Mouse (Mus musculus) liver, adult 2 months (tissue): ENCODE measurements around the gene Adamtsl2. TPM values are rescaled to one million over a fixed set of nuclear protein-coding genes. Genes with fewer than 3 reads are reported as not detected.

ENCODE experiments used
- DNase-seq: peaks from one replicate; pipeline ENCODE4 v3.0.0-alpha.2; 2011; ENCODE audit warnings: low read depth, low spot score; ENCODE audit errors: extremely low read depth
- H3K27ac ChIP-seq: fragments of 200-500 bp; replicated peaks from 2 replicates; pipeline ENCODE4 v1.5.1; 2012; ENCODE audit warnings: low read depth, mild to moderate bottlenecking, control low read depth, inconsistent platforms, low read length; ENCODE audit not compliant: insufficient read depth
- H3K27me3 ChIP-seq: fragments of 200-500 bp; 2 replicates; pipeline ENCODE4 v1.6.1; 2012; ENCODE audit warnings: mild to moderate bottlenecking, moderate library complexity, low read length, inconsistent platforms; ENCODE audit not compliant: control insufficient read depth, insufficient read depth
- H3K36me3 ChIP-seq: fragments of 200-500 bp; 2 replicates; pipeline ENCODE4 v1.6.1; 2012; ENCODE audit warnings: low read length, inconsistent platforms; ENCODE audit not compliant: control insufficient read depth, insufficient read depth
- H3K4me1 ChIP-seq: fragments of 200-500 bp; 2 replicates; pipeline ENCODE4 v1.6.1; 2011; ENCODE audit warnings: low read length; ENCODE audit not compliant: control insufficient read depth, insufficient read depth
- H3K4me3 ChIP-seq: fragments of 200-500 bp; 2 replicates; pipeline ENCODE4 v1.5.1; 2011; ENCODE audit warnings: low read depth, mild to moderate bottlenecking, control low read depth, low read length, moderate library complexity; ENCODE audit not compliant: insufficient read depth
- H3K79me2 ChIP-seq: fragments of 200-500 bp; 2 replicates; pipeline ENCODE4 v1.6.1; 2012; ENCODE audit warnings: inconsistent platforms, mild to moderate bottlenecking, low read length, moderate library complexity; ENCODE audit not compliant: control insufficient read depth, insufficient read depth
- H3K9ac ChIP-seq: fragments of 200-500 bp; 2 replicates; pipeline ENCODE4 v1.6.1; 2012; ENCODE audit warnings: low read depth, mild to moderate bottlenecking, control low read depth, inconsistent platforms, low read length
- CTCF ChIP-seq: fragments of 200-500 bp; IDR thresholded peaks from 2 replicates; pipeline ENCODE4 v1.5.1; 2011; ENCODE audit warnings: low read depth, low read length, control low read depth
- POLR2A ChIP-seq: fragments of 200-500 bp; IDR thresholded peaks from 2 replicates; pipeline ENCODE4 v1.6.1; 2011; ENCODE audit warnings: low read length, control low read depth; ENCODE audit not compliant: insufficient read depth; ENCODE audit errors: extremely low read depth
- WGBS: fragments of 180-500 bp; shearing (Covaris S2); methylation state at CpG from one replicate; pipeline ENCODE4 v1.1.7; 2018; 5-methylcytosine and 5-hydroxymethylcytosine counted together
- polyA plus RNA-seq: library from polyadenylated mRNA; depleted of rRNA; stranded (reverse); fragments of >200 nt; gene quantifications from 2 replicates; pipeline ENCODE4 v1.2.3, GENCODE M21; 2012
- total RNA-seq: library from RNA; depleted of rRNA; stranded (reverse); fragments of >200 nt; gene quantifications from 2 replicates; pipeline ENCODE4 v1.2.3, GENCODE M21; 2014

Adamtsl2 gene
- total and polyA plus RNA-seq, 2 experiments: 3.5 to 4.4 TPM

GRCm38 (mm10) chr2:27095178-27095577 is 16.0 kb downstream of the Adamtsl2 start:
- no peak for DNase-seq
- WGBS: 91% methylated on average over 7 of the region's 7 CpGs
- H3K79me2 ChIP-seq: no peaks in the 10 kb centered on the region

DNA sequence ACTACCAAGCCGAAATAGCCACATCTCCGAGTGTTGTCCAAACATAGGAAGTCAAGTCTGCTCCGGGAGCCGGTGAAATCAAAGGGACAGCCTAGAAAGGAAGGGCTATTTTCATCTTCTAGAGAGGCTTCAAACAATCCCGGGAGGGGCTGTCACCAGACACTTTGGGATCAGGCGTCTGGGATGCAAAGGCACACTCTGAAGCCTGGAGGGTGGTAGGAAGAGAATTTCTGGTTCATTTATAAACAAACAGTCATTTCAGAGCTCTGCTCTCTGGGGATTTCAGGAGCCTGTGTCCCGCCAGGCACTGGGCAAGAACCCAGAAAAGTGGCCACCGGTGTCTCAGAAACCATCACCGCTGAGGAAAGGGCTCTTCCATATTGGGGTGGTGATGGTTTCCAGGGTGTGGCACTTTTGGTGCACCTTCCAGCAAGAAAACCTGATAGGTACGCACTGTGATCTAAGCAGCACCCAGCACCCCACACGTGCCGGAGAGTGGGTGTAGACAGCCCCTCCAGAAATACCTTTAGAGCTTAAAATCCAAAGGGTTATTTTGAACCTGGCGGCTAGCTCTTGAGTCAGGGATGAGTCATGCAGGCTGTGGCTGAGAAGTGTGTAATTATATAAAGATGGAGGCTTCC is 17.3 kb downstream of the Adamtsl2 start:
- WGBS: 56% methylated on average over 13 of the region's 13 CpGs

More at GRCm38 (mm10) chr2:27095178-27095577, 16.0 kb downstream of the Adamtsl2 start:
- H3K4me1 ChIP-seq: no peaks in the 10 kb centered on the region
- H3K4me3 ChIP-seq: no peak overlapping the region
- H3K9ac ChIP-seq: no peak overlapping the region
- no peak for TF ChIP-seq POLR2A
- TF ChIP-seq CTCF: no peak
- no peak overlapping the region for H3K27ac ChIP-seq
- H3K27me3 ChIP-seq: no peaks in the 10 kb centered on the region
- no peaks in the 10 kb centered on the region for H3K36me3 ChIP-seq

DNA sequence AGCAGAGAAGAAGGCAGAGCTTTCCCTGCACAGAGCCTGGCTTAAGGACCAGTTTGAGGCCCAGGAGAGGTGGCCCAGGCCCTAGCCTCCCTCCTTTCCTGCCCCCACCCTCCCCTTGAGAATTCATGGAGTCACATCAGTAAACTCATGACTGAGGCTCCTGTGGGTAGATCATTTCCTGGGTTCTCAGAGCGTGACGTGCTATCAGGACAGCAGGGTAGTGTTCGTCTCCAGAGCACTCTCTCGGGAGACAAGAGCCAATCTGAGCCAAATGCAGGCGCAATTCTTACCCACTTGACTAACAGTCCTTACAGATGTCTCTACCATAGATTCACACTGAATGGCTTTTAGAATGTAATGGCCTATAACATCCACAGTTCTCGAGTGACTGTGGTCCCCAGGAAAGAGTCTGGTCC is 18.1 kb downstream of the Adamtsl2 start:
- Histone ChIP-seq H3K4me1 (no peaks in the 10 kb centered on the region), H3K9ac (no peak overlapping the region), H3K79me2 (no peaks in the 10 kb centered on the region), H3K4me3 (no peak overlapping the region), H3K27ac (no peak overlapping the region), H3K36me3 (no peaks in the 10 kb centered on the region), H3K27me3 (peaks cover 2% of the 10 kb centered on the region; the same call in 1 of the 2 replicates)
- DNase-seq: no peak
- no peak for TF ChIP-seq CTCF
- TF ChIP-seq POLR2A: no peak
- 72% methylated on average over 6 of the region's 6 CpGs for WGBS

More for the DNA sequence above, 17.3 kb downstream of the Adamtsl2 start:
- no peaks in the 10 kb centered on the region for H3K79me2 ChIP-seq
- no peak for DNase-seq
- H3K9ac ChIP-seq: no peak overlapping the region
- H3K4me1 ChIP-seq: no peaks in the 10 kb centered on the region
- TF ChIP-seq CTCF: no peak
- TF ChIP-seq POLR2A: no peak
- H3K27ac ChIP-seq: no peak overlapping the region
- H3K27me3 ChIP-seq: 0 out of 2 replicates have a peak, but pooled peaks cover under 1% of the 10 kb centered on the region
- no peak overlapping the region for H3K4me3 ChIP-seq
- no peaks in the 10 kb centered on the region for H3K36me3 ChIP-seq

DNA sequence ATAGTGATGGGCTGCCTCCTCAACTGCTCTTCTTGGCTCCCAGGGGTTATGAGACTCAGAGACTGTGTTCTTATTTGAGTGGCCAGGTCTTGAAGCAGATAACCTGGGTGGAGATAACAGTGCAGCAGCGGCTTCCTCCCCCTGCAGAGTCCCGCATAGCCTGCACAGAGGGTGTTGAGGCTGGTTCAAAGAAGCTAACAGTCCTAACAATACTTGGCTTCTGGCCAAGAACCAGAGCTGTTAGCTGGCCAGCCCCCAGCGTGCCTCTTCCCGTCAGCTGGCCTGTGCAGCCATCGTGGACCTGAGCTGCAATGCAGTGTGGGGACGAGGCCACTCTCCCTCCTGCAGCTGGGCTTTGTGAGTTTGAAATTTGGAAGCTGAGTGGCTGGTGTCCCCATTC is 18.6 kb downstream of the Adamtsl2 start:
- no peak for TF ChIP-seq CTCF
- WGBS: 16% methylated on average over 6 of the region's 6 CpGs

DNA sequence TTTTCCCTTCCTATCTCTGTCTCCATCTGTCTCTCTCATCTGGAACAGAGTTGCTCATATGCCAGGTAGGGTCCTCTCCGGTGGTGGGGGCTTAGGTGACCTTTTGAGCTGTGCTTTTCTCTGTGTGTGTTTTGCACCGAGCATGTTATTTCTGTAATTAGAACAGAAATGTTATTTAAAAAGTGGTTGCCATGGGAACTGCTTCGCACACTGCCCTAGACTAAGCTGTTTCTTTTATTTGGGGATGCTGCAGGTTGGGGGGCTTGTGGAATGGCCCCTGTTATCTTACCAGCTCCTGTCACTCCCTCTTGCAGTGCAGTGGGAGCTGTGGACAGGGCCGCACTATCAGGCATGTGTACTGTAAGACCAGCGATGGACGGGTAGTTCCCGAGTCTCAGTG is 24.4 kb downstream of the Adamtsl2 start:
- no peak overlapping the region for H3K9ac ChIP-seq
- TF ChIP-seq POLR2A: no peak
- TF ChIP-seq CTCF: no peak
- 89% methylated on average over 7 of the region's 7 CpGs for WGBS
- no peak overlapping the region for H3K4me3 ChIP-seq
- no peaks in the 10 kb centered on the region for H3K4me1 ChIP-seq
- no peaks in the 10 kb centered on the region for H3K36me3 ChIP-seq
- peaks cover 2% of the 10 kb centered on the region; the same call in 1 of the 2 replicates for H3K27me3 ChIP-seq
- DNase-seq: no peak
- no peaks in the 10 kb centered on the region for H3K79me2 ChIP-seq
- H3K27ac ChIP-seq: no peak overlapping the region

More for the DNA sequence above, 18.6 kb downstream of the Adamtsl2 start:
- Histone ChIP-seq H3K79me2 (no peaks in the 10 kb centered on the region), H3K4me1 (no peaks in the 10 kb centered on the region), H3K27ac (no peak overlapping the region), H3K36me3 (no peaks in the 10 kb centered on the region), H3K4me3 (no peak overlapping the region), H3K9ac (no peak overlapping the region), H3K27me3 (peaks cover 2% of the 10 kb centered on the region; the same call in 1 of the 2 replicates)
- DNase-seq: no peak

GRCm38 (mm10) chr2:27106816-27107215 is 27.6 kb downstream of the Adamtsl2 start:
- TF ChIP-seq CTCF (no peak), POLR2A (no peak)
- no peaks in the 10 kb centered on the region for H3K36me3 ChIP-seq
- no peak overlapping the region for H3K4me3 ChIP-seq
- H3K9ac ChIP-seq: no peak overlapping the region
- no peak overlapping the region for H3K27ac ChIP-seq
- H3K4me1 ChIP-seq: no peaks in the 10 kb centered on the region
- no peak for DNase-seq
- H3K27me3 ChIP-seq: no peaks in the 10 kb centered on the region
- no peaks in the 10 kb centered on the region for H3K79me2 ChIP-seq
- 85% methylated on average over 3 of the region's 3 CpGs for WGBS
